Mouse (Mus musculus) neural tube, embryonic 13.5 days (tissue): ENCODE results near the gene Dctpp1. TPM values are rescaled to one million over a fixed set of nuclear protein-coding genes. Genes with fewer than 3 reads are reported as not detected.

Experiments
- ATAC-seq: fragments of 200-750 bp; cut with Nextera tagmentation; 2 replicates; pipeline ENCODE4 v1.8.0; 2017; ENCODE audit warnings: low read depth, mild to moderate bottlenecking, moderate TSS enrichment, moderate library complexity
- H3K27ac ChIP-seq: fragments of 300-500 bp; sonication (generic); replicated peaks from 2 replicates; pipeline ENCODE4 v1.5.1; 2015; ENCODE audit warnings: moderate library complexity, mild to moderate bottlenecking, inconsistent platforms
- H3K27me3 ChIP-seq: fragments of 300-500 bp; sonication (generic); 2 replicates; pipeline ENCODE4 v1.6.1; 2015; ENCODE audit warnings: mild to moderate bottlenecking, inconsistent platforms
- H3K36me3 ChIP-seq: fragments of 300-500 bp; sonication (generic); 2 replicates; pipeline ENCODE4 v1.6.1; 2015; ENCODE audit warnings: mild to moderate bottlenecking, inconsistent platforms
- H3K4me1 ChIP-seq: fragments of 300-500 bp; sonication (generic); replicated peaks from 2 replicates; pipeline ENCODE4 v1.6.1; 2015; ENCODE audit warnings: inconsistent platforms
- H3K4me2 ChIP-seq: fragments of 300-500 bp; sonication (generic); 2 replicates; pipeline ENCODE4 v1.6.1; 2015; ENCODE audit warnings: inconsistent platforms, mild to moderate bottlenecking, moderate library complexity
- H3K4me3 ChIP-seq: fragments of 300-500 bp; sonication (generic); 2 replicates; pipeline ENCODE4 v1.5.1; 2015; ENCODE audit warnings: mild to moderate bottlenecking, inconsistent platforms
- H3K9ac ChIP-seq: fragments of 300-500 bp; sonication (generic); 2 replicates; pipeline ENCODE4 v1.6.1; 2015; ENCODE audit warnings: moderate library complexity, mild to moderate bottlenecking, inconsistent platforms
- H3K9me3 ChIP-seq: fragments of 300-500 bp; sonication (generic); 2 replicates; pipeline ENCODE4 v1.6.1; 2016; ENCODE audit warnings: inconsistent platforms
- WGBS: fragments of 180-500 bp; shearing (Covaris S2); methylation state at CpG from one replicate; pipeline ENCODE4 v1.1.7; 2015; 5-methylcytosine and 5-hydroxymethylcytosine counted together
- polyA plus RNA-seq: library from polyadenylated mRNA; unstranded; fragments of >200 nt; fragmentation: Nextera tagmentation; extraction: Ambion mirVana; gene quantifications from 2 replicates; pipeline ENCODE4 v1.2.1, GENCODE M21; 2015

Gene Dctpp1
- polyA plus RNA-seq, 1 experiment from 2014 or later = 110 TPM

GRCm38 (mm10) chr7:127213485-127213884 is 47.0 kb downstream of the Dctpp1 start:
- peaks cover 17% of the 10 kb centered on the region for H3K4me1 ChIP-seq
- H3K9ac ChIP-seq = no peak overlapping the region
- H3K27ac ChIP-seq = no peak overlapping the region
- H3K36me3 ChIP-seq = no peaks in the 10 kb centered on the region
- WGBS = 47% methylated on average over 7 of the region's 7 CpGs
- H3K9me3 ChIP-seq = no peaks in the 10 kb centered on the region
- no peak overlapping the region for H3K4me2 ChIP-seq
- ATAC-seq = no peak
- no peak overlapping the region for H3K4me3 ChIP-seq
- peaks cover 14% of the 10 kb centered on the region for H3K27me3 ChIP-seq

- H3K9me3 ChIP-seq = no peaks in the 10 kb centered on the region
- H3K27me3 ChIP-seq = peaks cover 14% of the 10 kb centered on the region
- H3K9ac ChIP-seq = no peak overlapping the region
- WGBS = 93% methylated on average over 12 of the region's 12 CpGs
- no peak overlapping the region for H3K27ac ChIP-seq
- no peak overlapping the region for H3K4me2 ChIP-seq
- H3K4me1 ChIP-seq = peaks cover 17% of the 10 kb centered on the region
- H3K36me3 ChIP-seq = no peaks in the 10 kb centered on the region
- no peak overlapping the region for H3K4me3 ChIP-seq
- no peak for ATAC-seq
These were observed 47.9 kb downstream of the Dctpp1 start for GRCm38 (mm10) chr7:127212432-127213250.

DNA sequence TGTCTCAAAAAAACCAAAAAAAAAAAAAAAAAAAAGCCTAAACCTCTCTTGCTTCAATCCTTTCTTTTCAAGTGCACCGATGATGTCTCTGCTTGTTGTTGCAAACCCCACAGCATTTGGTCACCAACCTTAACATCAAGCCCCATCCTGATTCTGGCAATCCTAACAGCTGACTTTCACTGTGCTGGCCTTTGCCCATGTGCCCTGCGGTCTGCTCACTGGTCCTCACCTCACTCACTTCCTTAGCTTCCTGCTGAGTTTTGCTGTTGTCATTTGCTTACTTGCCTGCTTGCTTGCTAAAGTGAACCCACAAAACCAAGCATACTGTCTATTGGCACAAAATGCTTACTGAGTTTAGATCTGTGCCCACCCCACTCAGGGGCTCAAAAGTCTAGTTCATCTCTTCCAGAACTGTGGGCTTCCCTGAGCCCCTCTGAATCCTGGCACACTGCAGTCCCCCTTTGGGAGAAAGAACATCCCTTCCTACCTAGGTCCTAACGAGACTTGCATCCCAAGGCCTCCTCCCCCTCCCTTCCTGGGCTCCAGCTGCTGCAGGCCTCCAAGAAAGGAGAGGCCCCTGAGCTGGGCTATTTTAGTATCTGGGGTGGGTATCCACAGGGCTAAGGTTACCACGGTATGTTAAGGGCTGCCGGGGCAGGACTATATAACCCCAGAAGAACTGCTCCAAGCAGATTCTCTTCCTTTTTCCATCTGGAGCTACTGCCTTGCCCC is 49.3 kb downstream of the Dctpp1 start:
- Histone ChIP-seq H3K4me2 (no peak overlapping the region), H3K4me3 (no peak overlapping the region)
- WGBS = 65% methylated on average over 5 of the region's 5 CpGs

GRCm38 (mm10) chr7:127210266-127210665 is 50.2 kb downstream of the Dctpp1 start:
- ATAC-seq = no peak
- Histone ChIP-seq H3K4me3 (no peak overlapping the region), H3K9me3 (no peaks in the 10 kb centered on the region), H3K36me3 (peaks cover 2% of the 10 kb centered on the region; the same call in 1 of the 2 replicates), H3K27me3 (peaks cover 14% of the 10 kb centered on the region), H3K27ac (no peak overlapping the region), H3K4me1 (peaks cover 37% of the 10 kb centered on the region), H3K4me2 (no peak overlapping the region), H3K9ac (no peak overlapping the region)
- WGBS = 87% methylated on average over 4 of the region's 4 CpGs

More for the DNA sequence above, 49.3 kb downstream of the Dctpp1 start:
- Histone ChIP-seq H3K27me3 (peaks cover 14% of the 10 kb centered on the region), H3K4me1 (peaks cover 30% of the 10 kb centered on the region), H3K36me3 (no peaks in the 10 kb centered on the region), H3K9me3 (no peaks in the 10 kb centered on the region), H3K27ac (no peak overlapping the region), H3K9ac (no peak overlapping the region)
- ATAC-seq = no peak

DNA sequence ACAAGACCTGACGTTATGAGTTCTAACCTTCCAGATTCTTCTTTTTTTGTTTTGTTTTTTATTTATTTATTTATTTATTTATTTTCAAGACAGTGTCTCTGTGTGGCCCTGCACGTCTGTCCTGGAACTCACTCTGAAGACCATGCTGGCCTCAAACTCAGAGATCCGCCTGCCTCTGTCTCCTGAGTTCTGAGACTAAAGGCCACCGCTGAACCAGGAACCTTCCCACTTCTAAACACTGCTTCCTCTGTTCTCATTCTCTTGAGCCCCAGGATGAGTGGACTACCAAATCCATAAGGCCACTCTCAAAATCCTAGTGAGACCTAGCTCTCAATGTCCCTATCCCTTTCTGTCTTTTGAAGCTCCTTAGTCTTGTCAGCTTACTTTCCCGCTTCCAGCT is 50.7 kb downstream of the Dctpp1 start:
- Histone ChIP-seq H3K4me1 (peaks cover 38% of the 10 kb centered on the region), H3K9ac (peak overlapping the region; percentile 66; the same call in 1 of the 2 replicates), H3K27ac (peak overlapping the region; percentile 91; the same call in 1 of the 2 replicates), H3K27me3 (peaks cover 11% of the 10 kb centered on the region), H3K4me3 (peak overlapping the region; percentile 98; the same call in 1 of the 2 replicates), H3K36me3 (peaks cover 6% of the 10 kb centered on the region; the same call in 1 of the 2 replicates), H3K4me2 (peak overlapping the region; percentile 69), H3K9me3 (no peaks in the 10 kb centered on the region)
- no peak for ATAC-seq
- 81% methylated on average over 5 of the region's 5 CpGs for WGBS

DNA sequence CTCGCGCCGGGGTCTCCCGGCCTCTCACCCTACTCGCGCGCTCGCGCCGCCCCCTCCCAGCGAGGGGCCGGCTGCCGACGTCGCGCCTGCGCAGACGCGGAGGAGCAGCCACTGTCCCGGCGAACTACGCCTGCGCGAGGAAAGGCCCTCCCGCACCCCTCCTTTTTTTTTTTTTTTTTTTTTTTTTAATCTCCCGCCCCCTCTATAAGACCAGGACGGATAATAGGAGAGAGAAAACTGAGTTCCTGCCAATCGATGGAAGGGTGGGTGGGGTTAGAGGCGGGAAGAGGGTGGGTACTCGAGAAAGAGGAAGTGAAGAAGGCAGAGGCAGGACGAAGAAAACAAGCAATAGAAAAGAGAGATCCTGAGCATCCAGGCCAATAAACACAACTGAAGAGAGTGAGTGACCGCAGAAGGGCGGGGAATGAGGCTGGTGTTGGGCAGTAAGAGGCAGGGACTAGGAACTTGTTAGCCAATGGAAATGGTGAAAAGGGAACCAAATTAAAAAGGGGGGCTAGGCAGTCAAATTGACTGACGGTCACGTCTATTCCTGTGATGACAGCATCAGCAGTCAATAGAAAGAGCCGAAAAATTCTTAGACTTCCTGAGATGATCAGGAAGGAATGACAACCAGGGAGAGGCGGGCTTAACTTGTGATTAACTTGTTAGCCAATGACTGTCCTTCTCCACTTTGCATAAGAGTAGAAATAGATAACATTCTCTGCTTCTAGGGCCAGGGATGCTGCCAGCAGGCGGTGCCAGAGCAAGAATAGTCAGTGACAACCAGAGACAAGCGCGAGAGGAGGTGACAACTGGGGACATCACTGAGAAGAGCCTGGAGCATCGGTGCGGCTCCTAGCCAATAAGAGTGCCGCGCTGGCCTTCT is 51.7 kb downstream of the Dctpp1 start, which contains the start of gene Mylpf:
Mylpf (plus strand) TSS at position 338 of the 886 bp plus-strand sequence.
- Histone ChIP-seq H3K27me3 (peaks cover 2% of the 10 kb centered on the region), H3K4me1 (peaks cover 39% of the 10 kb centered on the region), H3K9me3 (no peaks in the 10 kb centered on the region), H3K36me3 (peaks cover 8% of the 10 kb centered on the region), H3K4me2 (peak within 1 kb of the TSS; percentile 98), H3K4me3 (peak within 1 kb of the TSS; percentile 98), H3K27ac (peak within 1 kb of the TSS; percentile 91), H3K9ac (peak within 1 kb of the TSS; percentile 91)
- under 1% methylated on average over 35 of the region's 44 CpGs for WGBS
- ATAC-seq = peak; percentile 96

- Histone ChIP-seq H3K4me2 (peak within 1 kb of the TSS; percentile 98), H3K27ac (peak within 1 kb of the TSS; percentile 91), H3K36me3 (peaks cover 14% of the 10 kb centered on the region), H3K9me3 (no peaks in the 10 kb centered on the region), H3K4me3 (peak within 1 kb of the TSS; percentile 98), H3K27me3 (no peaks in the 10 kb centered on the region), H3K4me1 (peaks cover 39% of the 10 kb centered on the region), H3K9ac (peak within 1 kb of the TSS; percentile 91)
- 0% methylated on average over 18 of the region's 44 CpGs for WGBS
- ATAC-seq = 0 out of 2 replicates have a peak, but pooled peaks have one; percentile 1
These were observed 52.3 kb downstream of the Dctpp1 start, which contains the start of gene Tbc1d10b for GRCm38 (mm10) chr7:127208295-127208552. Tbc1d10b (minus strand) TSS chr7:127208468.

DNA sequence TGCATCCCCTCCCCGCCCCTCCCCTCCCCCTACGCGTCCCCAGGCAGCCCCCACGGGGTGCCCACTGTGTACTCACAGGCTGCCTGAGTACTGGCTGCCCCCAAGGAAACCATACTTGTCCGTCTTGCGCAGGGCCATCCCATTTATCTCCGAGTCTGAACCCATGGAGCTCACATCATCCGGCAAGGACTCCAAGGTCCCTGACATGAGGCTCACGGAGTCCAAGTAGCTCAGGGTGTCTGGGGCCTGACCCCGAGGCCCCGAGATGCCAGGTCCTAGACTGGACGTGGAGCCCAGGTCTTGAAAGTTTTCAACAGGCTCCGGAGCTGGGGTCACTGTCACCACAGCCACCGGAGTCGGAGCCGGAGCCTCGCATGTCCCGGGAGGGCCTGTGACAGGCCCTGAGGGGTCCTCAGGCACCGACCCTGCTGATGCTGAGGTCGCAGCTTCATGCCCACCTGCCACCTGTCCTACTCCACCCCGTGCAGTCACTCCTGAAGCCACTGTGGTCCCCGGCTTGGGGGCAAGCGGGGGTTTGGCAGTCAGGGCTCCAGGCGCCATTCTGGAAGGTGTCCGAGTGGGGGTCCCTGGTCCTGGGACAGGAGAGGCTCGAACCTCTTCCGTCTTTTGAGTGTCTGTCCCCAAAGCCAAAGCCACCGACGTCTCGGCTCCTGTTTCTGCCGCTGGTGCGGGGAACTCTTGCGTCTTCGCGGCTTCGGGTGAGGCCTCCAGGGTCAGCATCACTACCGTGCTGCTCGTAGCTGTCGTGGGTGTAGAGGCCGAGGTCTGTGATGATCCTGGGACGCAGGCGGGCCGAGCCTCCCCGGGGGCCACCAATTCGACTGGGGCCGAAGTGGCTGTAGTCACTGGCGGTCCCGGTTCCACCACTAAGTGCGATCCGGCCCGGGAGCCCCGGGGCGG is 52.9 kb downstream of the Dctpp1 start:
- Histone ChIP-seq H3K9me3 (no peaks in the 10 kb centered on the region), H3K9ac (peak overlapping the region; percentile 91), H3K4me1 (peaks cover 39% of the 10 kb centered on the region), H3K36me3 (peaks cover 20% of the 10 kb centered on the region), H3K4me2 (peak overlapping the region; percentile 98), H3K27me3 (no peaks in the 10 kb centered on the region), H3K4me3 (peak overlapping the region; percentile 98), H3K27ac (peak overlapping the region; percentile 89)
- under 1% methylated on average over 52 of the region's 53 CpGs for WGBS
- 0 out of 2 replicates have a peak, but pooled peaks have one; percentile 7 for ATAC-seq
